Mouse (Mus musculus): ENCODE measurements around the gene Gusb.

Gusb gene

GRCm38 (mm10) chr5:129974866-129975311 lies 28.0 kb downstream of the Gusb start:
- no peak for DNase-seq (ENCODE audit: low spot score in 2 of 2)

GRCm38 (mm10) chr5:129974354-129974753 lies 28.5 kb downstream of the Gusb start:
- DNase-seq (ENCODE audit: low spot score in 2 of 2) = no peak

- no peak for DNase-seq (ENCODE audit: low spot score in 2 of 2)
These were observed 31.4 kb downstream of the Gusb start for GRCm38 (mm10) chr5:129971491-129971890.

GRCm38 (mm10) chr5:129968417-129968816 lies 34.4 kb downstream of the Gusb start:
- no peak for DNase-seq (ENCODE audit: low spot score in 2 of 2)

GRCm38 (mm10) chr5:129966448-129966847 lies 36.4 kb downstream of the Gusb start:
- DNase-seq (ENCODE audit: low spot score in 2 of 2) = no peak

- DNase-seq (ENCODE audit: low spot score in 2 of 2) = no peak
These were observed 39.6 kb downstream of the Gusb start for GRCm38 (mm10) chr5:129963224-129963623.

GRCm38 (mm10) chr5:129955792-129956191 lies 47.1 kb downstream of the Gusb start:
- DNase-seq (ENCODE audit: low spot score in 2 of 2) = no peak

- no peak for DNase-seq (ENCODE audit: low spot score in 2 of 2)
These were observed 48.2 kb downstream of the Gusb start for GRCm38 (mm10) chr5:129954473-129955254.

- no peak for DNase-seq (ENCODE audit: low spot score in 2 of 2)
These were observed 50.7 kb downstream of the Gusb start for GRCm38 (mm10) chr5:129952143-129952542.

GRCm38 (mm10) chr5:129947528-129948033 lies 55.3 kb downstream of the Gusb start:
- DNase-seq (ENCODE audit: low spot score in 2 of 2) = no peak

GRCm38 (mm10) chr5:129943402-129943801 lies 59.4 kb downstream of the Gusb start:
- no peak for DNase-seq (ENCODE audit: low spot score in 2 of 2)

- peak; percentile 64 for DNase-seq (ENCODE audit: low spot score in 2 of 2)
These were observed 60.5 kb downstream of the Gusb start for GRCm38 (mm10) chr5:129942073-129942939.

- peak; percentile 99 to 100 for DNase-seq (ENCODE audit: low spot score in 2 of 2)
These were observed 61.3 kb downstream of the Gusb start, which contains the start of gene Vkorc1l1 for GRCm38 (mm10) chr5:129941495-129942045. TSS of gene Vkorc1l1 (plus strand) at chr5:129941970.

- no peak for DNase-seq (ENCODE audit: low spot score in 2 of 2)
These were observed 61.9 kb downstream of the Gusb start for GRCm38 (mm10) chr5:129940736-129941494.

GRCm38 (mm10) chr5:129940281-129940680 lies 62.6 kb downstream of the Gusb start:
- DNase-seq (ENCODE audit: low spot score in 2 of 2) = no peak

All from spleen, postnatal 10 days (tissue).